Mouse (Mus musculus) hindbrain, embryonic 15.5 days (tissue): ENCODE results near the gene Crip1. TPM values are rescaled to one million over a fixed set of nuclear protein-coding genes. Genes with fewer than 3 reads are reported as not detected.
A peak's percentile ranks its signal among the peaks of the same experiment; 100 is the strongest.

Experiments
- ATAC-seq: fragments of 200-750 bp; cut with Nextera tagmentation; 2 replicates; pipeline ENCODE4 v1.8.0; 2017; ENCODE audit warnings: low read depth, moderate number of reproducible peaks, moderate TSS enrichment; ENCODE audit not compliant: low FRiP score
- H3K27ac ChIP-seq: fragments of 300-500 bp; sonication (generic); replicated peaks from 2 replicates; pipeline ENCODE4 v1.5.1; 2015; ENCODE audit warnings: mild to moderate bottlenecking, inconsistent platforms
- H3K27me3 ChIP-seq: fragments of 300-500 bp; sonication (generic); 2 replicates; pipeline ENCODE4 v1.6.1; 2015; ENCODE audit warnings: control low read depth, inconsistent platforms
- H3K36me3 ChIP-seq: fragments of 300-500 bp; sonication (generic); 2 replicates; pipeline ENCODE4 v1.6.1; 2015; ENCODE audit warnings: control low read depth, inconsistent platforms
- H3K4me1 ChIP-seq: fragments of 300-500 bp; sonication (generic); replicated peaks from 2 replicates; pipeline ENCODE4 v1.6.1; 2015; ENCODE audit warnings: control low read depth, inconsistent platforms
- H3K4me2 ChIP-seq: fragments of 300-500 bp; sonication (generic); 2 replicates; pipeline ENCODE4 v1.6.1; 2015; ENCODE audit warnings: moderate library complexity, mild to moderate bottlenecking, inconsistent platforms
- H3K4me3 ChIP-seq: fragments of 300-500 bp; sonication (generic); 2 replicates; pipeline ENCODE4 v1.5.1; 2015; ENCODE audit warnings: mild to moderate bottlenecking, inconsistent platforms
- H3K9ac ChIP-seq: fragments of 300-500 bp; sonication (generic); 2 replicates; pipeline ENCODE4 v1.6.1; 2015; ENCODE audit warnings: inconsistent platforms
- H3K9me3 ChIP-seq: fragments of 300-500 bp; sonication (generic); 2 replicates; pipeline ENCODE4 v1.6.1; 2016; ENCODE audit warnings: control low read depth, inconsistent platforms
- WGBS: fragments of 180-500 bp; shearing (Covaris S2); methylation state at CpG from one replicate; pipeline ENCODE4 v1.1.7; 2015; 5-methylcytosine and 5-hydroxymethylcytosine counted together
- polyA plus RNA-seq: library from polyadenylated mRNA; unstranded; fragments of >200 nt; fragmentation: Nextera tagmentation; extraction: Ambion mirVana; gene quantifications from 2 replicates; pipeline ENCODE4 v1.2.1, GENCODE M21; 2015

Gene Crip1
- polyA plus RNA-seq, 1 experiment from 2014 or later, result 29.2 TPM

DNA sequence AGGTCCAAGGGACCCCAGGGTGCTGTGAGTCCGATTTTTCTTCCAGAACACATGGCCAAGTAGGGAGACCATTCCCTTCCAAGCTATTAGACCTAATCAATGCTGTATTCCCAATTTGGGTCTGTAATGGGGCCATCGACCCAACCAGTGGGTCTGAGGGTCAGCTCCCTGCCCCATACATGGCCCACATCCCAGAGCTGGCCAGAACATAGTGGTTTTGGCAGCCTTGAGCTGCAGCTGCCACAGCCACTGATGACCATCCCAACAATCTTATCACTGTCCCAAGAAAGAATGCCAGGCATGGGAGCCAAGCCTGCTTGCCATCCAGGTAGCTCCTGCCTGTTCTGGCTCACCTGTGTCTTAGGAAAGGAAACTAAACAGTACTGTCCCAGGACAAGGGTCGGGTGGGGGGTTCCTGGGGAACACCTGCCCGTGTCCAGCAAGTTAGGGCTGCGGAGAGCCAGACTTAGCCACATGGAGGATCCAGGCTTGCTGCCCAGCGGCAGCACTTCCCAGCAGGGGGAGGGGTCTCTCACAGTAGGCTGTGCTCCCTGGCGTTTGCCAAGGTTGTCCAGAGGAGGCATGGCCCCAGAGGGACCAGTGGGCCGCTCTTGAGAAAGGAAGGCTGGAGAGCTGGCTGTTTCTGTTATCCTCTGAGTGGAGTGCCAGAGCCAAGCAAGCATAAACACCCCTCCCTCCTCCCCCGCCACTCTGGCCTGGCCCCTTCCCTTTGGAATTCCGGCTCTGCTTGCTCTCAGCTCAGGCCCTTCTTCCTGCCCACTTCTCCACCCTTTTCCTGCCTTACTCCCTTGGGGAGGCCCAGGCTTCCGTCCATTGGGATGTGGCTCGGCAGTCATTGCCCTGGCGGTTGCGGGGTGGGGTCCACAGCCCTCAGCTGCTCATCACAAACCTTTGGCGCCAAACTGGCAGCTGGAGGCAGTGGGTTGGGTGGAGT lies 3.8 kb upstream of the Crip1 start:
- peak overlapping the region; percentile 81 for H3K9ac ChIP-seq
- 17% methylated on average over 15 of the region's 15 CpGs for WGBS
- peak overlapping the region; percentile 58 for H3K4me2 ChIP-seq
- no peaks in the 10 kb centered on the region for H3K27me3 ChIP-seq
- H3K4me3 ChIP-seq, result peak overlapping the region; percentile 73
- peaks cover 24% of the 10 kb centered on the region for H3K36me3 ChIP-seq
- peak overlapping the region; percentile 77 for H3K27ac ChIP-seq
- H3K4me1 ChIP-seq, result peaks cover 56% of the 10 kb centered on the region
- H3K9me3 ChIP-seq, result no peaks in the 10 kb centered on the region
- ATAC-seq, result 0 out of 2 replicates have a peak, but pooled peaks have one; percentile 7

DNA sequence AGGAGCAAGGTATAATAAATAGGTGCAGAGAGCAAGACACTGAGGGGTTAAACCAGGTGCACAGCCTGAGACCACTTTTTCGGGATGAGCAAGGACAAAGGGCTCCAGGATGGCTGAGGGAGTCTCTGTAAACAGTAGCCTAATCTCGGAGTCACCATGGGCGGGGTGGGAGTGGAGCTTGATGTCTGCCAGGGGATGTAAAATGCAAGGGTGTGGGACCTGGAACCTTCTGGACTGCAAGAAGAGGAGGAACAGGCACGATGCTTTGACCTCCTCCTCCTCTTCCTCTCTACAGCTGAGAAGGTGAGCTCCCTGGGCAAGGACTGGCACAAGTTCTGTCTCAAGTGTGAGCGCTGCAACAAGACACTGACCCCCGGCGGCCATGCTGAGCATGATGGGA lies 3.0 kb upstream of the Crip1 start:
- peak overlapping the region; percentile 73 for H3K4me3 ChIP-seq
- no peaks in the 10 kb centered on the region for H3K9me3 ChIP-seq
- H3K9ac ChIP-seq, result peak overlapping the region; percentile 81; the same call in 1 of the 2 replicates
- peak overlapping the region; percentile 58 for H3K4me2 ChIP-seq
- 68% methylated on average over 7 of the region's 7 CpGs for WGBS
- peaks cover 64% of the 10 kb centered on the region for H3K4me1 ChIP-seq
- no peak for ATAC-seq
- no peaks in the 10 kb centered on the region for H3K27me3 ChIP-seq
- peak overlapping the region; percentile 77 for H3K27ac ChIP-seq
- peaks cover 16% of the 10 kb centered on the region for H3K36me3 ChIP-seq

DNA sequence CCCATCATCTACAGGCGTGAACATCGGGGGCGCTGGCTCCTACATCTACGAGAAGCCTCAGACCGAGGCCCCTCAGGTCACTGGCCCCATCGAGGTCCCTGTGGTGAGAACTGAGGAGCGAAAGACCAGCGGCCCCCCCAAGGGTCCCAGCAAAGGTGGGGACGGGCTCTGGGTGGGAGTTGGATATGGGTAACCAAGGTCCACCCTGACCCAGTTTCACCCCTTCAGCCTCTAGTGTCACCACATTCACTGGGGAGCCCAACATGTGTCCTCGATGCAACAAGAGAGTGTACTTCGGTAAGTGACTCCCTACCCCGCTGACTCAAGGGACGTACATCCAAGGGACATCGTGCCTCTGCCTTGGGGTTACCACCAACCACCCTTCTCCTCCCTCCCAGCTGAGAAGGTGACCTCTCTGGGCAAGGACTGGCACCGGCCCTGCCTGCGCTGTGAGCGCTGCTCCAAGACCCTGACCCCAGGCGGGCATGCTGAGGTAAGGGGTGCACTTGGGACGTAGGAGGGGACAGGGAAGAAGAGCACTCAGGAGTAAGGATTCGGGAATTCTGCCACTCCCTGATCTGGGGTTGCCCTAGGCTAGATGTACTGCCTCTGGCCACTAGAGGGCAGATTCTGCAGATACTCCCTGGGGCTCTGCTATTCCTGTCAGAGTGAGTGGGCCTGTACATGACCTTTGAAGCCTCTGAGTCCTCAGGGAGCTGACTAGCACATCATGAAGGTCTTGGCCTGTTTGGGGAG lies 1.9 kb upstream of the Crip1 start:
- Histone ChIP-seq H3K9me3 (no peaks in the 10 kb centered on the region), H3K36me3 (peaks cover 14% of the 10 kb centered on the region), H3K4me1 (peaks cover 60% of the 10 kb centered on the region), H3K27me3 (no peaks in the 10 kb centered on the region), H3K4me2 (no peak overlapping the region), H3K9ac (no peak overlapping the region), H3K4me3 (no peak overlapping the region), H3K27ac (no peak overlapping the region)
- ATAC-seq, result no peak
- WGBS, result 80% methylated on average over 20 of the region's 20 CpGs

DNA sequence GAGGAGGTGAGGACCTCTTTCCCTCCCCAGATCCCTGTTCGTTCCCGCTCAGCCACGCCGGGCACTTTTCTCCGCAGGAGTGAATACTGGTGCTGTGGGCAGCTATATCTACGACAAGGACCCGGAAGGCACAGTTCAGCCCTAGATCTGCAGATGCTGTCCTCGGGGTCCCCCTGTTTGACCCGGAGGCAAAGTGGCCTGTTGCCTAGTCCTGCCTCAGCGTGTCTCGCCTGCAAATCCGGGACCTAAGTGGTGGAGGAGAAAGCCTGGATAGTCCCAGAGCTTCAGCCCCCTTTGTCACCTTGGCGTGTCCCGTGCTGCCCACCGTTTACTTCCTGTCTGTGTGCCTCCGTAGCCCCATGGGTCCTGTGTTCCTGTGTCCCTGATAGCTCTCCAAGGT lies 1.2 kb upstream of the Crip1 start:
- Histone ChIP-seq H3K4me2 (no peak overlapping the region), H3K27me3 (no peaks in the 10 kb centered on the region), H3K4me3 (no peak overlapping the region), H3K36me3 (peaks cover 14% of the 10 kb centered on the region), H3K27ac (no peak overlapping the region), H3K9ac (no peak overlapping the region), H3K4me1 (peaks cover 53% of the 10 kb centered on the region), H3K9me3 (no peaks in the 10 kb centered on the region)
- WGBS, result 95% methylated on average over 16 of the region's 16 CpGs
- no peak for ATAC-seq

DNA sequence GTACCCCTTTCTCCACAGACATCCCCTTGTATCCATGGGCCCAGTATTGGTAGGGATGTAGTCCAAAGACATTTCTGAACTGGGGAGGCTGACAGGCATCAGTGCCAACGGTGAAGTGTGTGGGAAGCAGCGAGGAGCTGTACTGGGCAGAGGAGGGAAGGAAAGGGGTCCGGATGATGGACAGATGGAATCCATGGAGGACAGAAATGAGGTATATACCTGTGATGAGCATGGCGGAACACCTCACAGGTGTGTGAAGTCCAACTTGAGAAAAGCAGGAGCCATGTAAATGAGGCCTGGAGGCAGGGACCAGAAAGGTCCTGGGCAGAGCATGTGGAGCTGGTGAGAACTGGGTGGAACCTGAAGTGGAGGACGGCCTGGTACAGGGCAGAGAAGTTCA lies 525 bp upstream of the Crip1 start:
- H3K36me3 ChIP-seq, result peaks cover 14% of the 10 kb centered on the region
- H3K27ac ChIP-seq, result no peak overlapping the region
- ATAC-seq, result no peak
- peaks cover 4% of the 10 kb centered on the region for H3K27me3 ChIP-seq
- H3K4me2 ChIP-seq, result no peak overlapping the region
- no peak overlapping the region for H3K4me3 ChIP-seq
- no peak overlapping the region for H3K9ac ChIP-seq
- WGBS, result 92% methylated on average over 5 of the region's 5 CpGs
- no peaks in the 10 kb centered on the region for H3K9me3 ChIP-seq
- peaks cover 52% of the 10 kb centered on the region for H3K4me1 ChIP-seq

DNA sequence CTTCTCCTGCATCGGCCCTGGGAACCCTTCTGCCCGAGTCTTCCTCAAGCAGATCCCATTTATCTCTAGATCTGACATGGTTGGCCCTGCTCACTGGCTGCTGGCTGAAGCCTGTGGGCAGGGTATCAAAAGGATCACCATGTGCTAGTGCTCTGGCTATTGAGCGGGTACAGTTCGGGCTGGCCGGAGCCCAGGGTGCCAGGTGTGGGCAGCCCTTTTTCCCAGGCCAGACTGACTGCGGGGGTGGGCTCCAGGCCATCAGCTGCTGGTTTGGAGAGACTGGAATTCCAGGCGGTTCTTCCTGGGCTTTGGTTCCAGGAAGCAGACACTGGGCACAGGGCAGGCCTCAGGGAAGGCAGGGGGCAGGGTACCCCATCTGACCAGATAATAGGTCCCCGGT lies 1.4 kb downstream of the Crip1 start:
- WGBS, result 55% methylated on average over 8 of the region's 8 CpGs
- H3K4me1 ChIP-seq, result peaks cover 41% of the 10 kb centered on the region
- H3K27ac ChIP-seq, result peak overlapping the region; percentile 22
- ATAC-seq, result no peak
- no peak overlapping the region for H3K4me2 ChIP-seq
- H3K36me3 ChIP-seq, result peaks cover 14% of the 10 kb centered on the region
- no peak overlapping the region for H3K4me3 ChIP-seq
- no peak overlapping the region for H3K9ac ChIP-seq
- peaks cover 15% of the 10 kb centered on the region for H3K27me3 ChIP-seq
- H3K9me3 ChIP-seq, result no peaks in the 10 kb centered on the region

DNA sequence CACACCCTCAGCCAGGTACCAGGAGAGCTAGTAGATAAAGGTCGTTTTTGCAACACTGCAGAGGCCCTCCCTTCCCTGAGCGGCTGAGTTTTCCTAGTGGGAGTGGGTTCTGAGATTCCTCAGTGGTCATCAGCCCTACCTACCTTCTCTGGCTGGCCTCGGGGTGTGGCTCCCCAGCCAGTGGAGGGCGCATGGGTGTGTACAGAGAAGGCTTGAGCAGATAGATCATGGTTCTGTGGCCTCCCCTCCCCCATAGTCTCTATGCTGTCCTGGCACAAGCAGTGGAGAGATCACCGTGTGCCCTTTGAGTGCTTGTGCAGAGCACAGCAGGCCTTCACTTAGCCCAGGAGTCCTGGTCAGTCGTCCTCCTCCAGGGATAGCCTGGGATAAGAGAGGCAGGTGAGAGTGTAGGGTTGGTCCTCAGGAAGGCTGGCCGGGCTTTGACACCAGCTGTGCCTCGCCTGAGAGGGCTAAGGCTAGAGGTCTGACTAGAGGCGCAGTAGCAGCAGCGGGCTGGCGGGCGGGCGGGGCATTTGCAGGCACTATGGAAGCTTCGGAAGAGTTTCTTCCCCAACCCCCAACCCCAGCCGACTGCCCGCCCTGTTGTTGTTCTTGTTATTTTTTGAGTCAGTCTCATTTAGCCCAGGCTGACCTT lies 2.4 kb downstream of the Crip1 start:
- Histone ChIP-seq H3K9me3 (no peaks in the 10 kb centered on the region), H3K4me1 (peaks cover 31% of the 10 kb centered on the region), H3K27ac (no peak overlapping the region), H3K9ac (no peak overlapping the region), H3K4me3 (no peak overlapping the region), H3K36me3 (peaks cover 14% of the 10 kb centered on the region), H3K27me3 (peaks cover 21% of the 10 kb centered on the region), H3K4me2 (no peak overlapping the region)
- 42% methylated on average over 16 of the region's 16 CpGs for WGBS
- ATAC-seq, result no peak

DNA sequence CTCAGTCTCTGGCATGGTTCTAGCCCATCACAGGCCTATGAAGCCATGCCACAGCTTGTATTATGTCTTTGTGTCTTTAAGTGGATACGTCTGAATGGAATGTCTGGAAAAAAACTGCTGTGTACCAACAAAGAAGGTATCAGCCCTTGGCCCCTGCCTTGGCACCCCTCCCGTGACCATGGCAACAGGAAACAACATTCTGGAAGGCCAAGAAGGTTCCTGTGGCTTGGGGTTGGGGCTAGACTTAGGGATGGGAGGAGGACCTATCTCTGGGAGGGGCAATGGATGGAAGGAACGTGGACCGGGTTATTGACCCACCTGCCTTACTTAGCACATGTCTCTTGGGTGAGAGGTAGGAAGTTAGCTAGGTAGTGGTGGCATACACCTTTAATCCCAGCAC lies 3.2 kb downstream of the Crip1 start:
- H3K4me1 ChIP-seq, result peaks cover 28% of the 10 kb centered on the region
- peaks cover 9% of the 10 kb centered on the region for H3K36me3 ChIP-seq
- H3K9me3 ChIP-seq, result no peaks in the 10 kb centered on the region
- H3K27ac ChIP-seq, result no peak overlapping the region
- H3K27me3 ChIP-seq, result peaks cover 21% of the 10 kb centered on the region
- ATAC-seq, result no peak
- H3K9ac ChIP-seq, result no peak overlapping the region
- no peak overlapping the region for H3K4me2 ChIP-seq
- 54% methylated on average over 4 of the region's 4 CpGs for WGBS
- H3K4me3 ChIP-seq, result no peak overlapping the region

DNA sequence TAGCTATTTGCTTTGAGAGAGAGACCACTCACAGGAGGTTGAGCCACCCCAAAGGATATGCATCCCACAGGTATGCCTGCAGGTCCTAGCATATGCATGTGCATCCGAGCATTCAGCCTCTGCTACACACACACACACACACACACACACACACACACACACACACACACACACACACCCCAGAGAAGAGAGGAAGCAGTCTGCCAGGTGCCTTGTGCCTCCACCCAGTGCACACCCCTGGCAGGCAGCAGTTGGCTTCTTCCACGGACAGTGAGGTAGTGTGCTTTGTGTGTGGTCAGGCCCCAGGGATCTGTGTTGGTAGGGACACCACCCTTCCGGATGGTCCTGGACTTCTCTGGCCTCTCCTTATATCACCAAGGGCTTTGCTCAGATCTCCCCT lies 3.8 kb downstream of the Crip1 start:
- Histone ChIP-seq H3K36me3 (peaks cover 3% of the 10 kb centered on the region), H3K4me2 (no peak overlapping the region), H3K9me3 (no peaks in the 10 kb centered on the region), H3K27ac (no peak overlapping the region), H3K27me3 (peaks cover 21% of the 10 kb centered on the region), H3K4me1 (peaks cover 31% of the 10 kb centered on the region), H3K4me3 (no peak overlapping the region), H3K9ac (no peak overlapping the region)
- WGBS, result 80% methylated on average over 3 of the region's 3 CpGs
- no peak for ATAC-seq

DNA sequence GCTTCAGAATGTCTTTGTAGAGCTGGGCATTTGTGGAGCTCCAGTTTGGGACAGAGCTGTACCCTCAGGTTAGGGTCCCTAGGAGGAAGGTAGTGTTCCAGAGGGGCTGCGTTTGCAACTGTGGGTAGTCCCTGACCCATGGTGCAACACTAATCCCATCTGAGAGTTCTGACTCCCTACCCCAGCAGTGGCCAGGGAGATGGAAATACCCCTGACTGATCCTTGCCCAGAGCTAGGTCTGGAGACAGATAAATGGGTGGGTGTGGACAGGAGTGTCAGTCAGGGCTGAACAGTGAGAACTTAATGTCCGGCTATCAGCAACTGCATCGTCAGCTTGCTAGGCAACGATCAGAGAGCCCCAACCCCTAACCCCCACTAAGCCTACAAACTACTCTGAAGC lies 4.5 kb downstream of the Crip1 start:
- H3K27me3 ChIP-seq, result peaks cover 21% of the 10 kb centered on the region
- no peak for ATAC-seq
- no peak overlapping the region for H3K4me2 ChIP-seq
- H3K4me1 ChIP-seq, result peaks cover 38% of the 10 kb centered on the region
- H3K9me3 ChIP-seq, result no peaks in the 10 kb centered on the region
- WGBS, result 89% methylated on average over 4 of the region's 4 CpGs
- no peaks in the 10 kb centered on the region; the same call in 1 of the 2 replicates for H3K36me3 ChIP-seq
- no peak overlapping the region for H3K27ac ChIP-seq
- H3K4me3 ChIP-seq, result no peak overlapping the region
- no peak overlapping the region for H3K9ac ChIP-seq

DNA sequence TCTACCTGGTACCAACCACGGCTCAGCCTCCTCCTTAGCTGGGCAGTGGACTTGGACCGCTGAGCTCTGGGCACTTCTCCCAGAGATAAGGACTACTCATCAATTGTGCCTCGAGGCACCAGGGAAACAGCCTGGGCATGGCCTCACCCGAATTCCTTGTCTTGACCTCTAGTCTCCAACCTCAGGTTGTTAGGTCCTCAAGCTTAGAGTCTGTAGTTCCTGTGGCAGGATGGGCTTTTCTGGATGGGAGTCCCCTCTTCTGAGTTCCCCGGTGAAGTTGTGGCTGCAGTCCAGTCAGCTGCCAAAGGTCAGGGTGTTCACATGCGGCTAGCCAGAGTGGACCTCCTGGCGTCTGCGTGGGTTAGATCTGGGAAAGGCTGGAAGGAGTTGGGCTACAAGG lies 4.9 kb downstream of the Crip1 start:
- no peaks in the 10 kb centered on the region for H3K9me3 ChIP-seq
- 79% methylated on average over 8 of the region's 8 CpGs for WGBS
- no peak for ATAC-seq

More for the DNA sequence above, 4.9 kb downstream of the Crip1 start:
- peaks cover 38% of the 10 kb centered on the region for H3K4me1 ChIP-seq
- H3K4me3 ChIP-seq, result no peak overlapping the region
- H3K27me3 ChIP-seq, result peaks cover 21% of the 10 kb centered on the region
- no peak overlapping the region for H3K9ac ChIP-seq
- no peak overlapping the region for H3K4me2 ChIP-seq
- no peak overlapping the region for H3K27ac ChIP-seq
- H3K36me3 ChIP-seq, result no peaks in the 10 kb centered on the region
